Mouse (Mus musculus) lung, adult 2 months (tissue): ENCODE results near the gene Dync1h1.

Source experiments
- CTCF ChIP-seq: fragments of 200-500 bp; IDR thresholded peaks from 2 replicates; pipeline ENCODE4 v1.5.1; 2011; ENCODE audit warnings: mild to moderate bottlenecking, low read length, control low read depth; ENCODE audit not compliant: insufficient read depth
- POLR2A ChIP-seq: fragments of 200-500 bp; IDR thresholded peaks from 2 replicates; pipeline ENCODE4 v1.6.1; 2011; ENCODE audit warnings: low read depth, mild to moderate bottlenecking, control low read depth, low read length, borderline replicate concordance; ENCODE audit errors: extremely low read depth

DNA sequence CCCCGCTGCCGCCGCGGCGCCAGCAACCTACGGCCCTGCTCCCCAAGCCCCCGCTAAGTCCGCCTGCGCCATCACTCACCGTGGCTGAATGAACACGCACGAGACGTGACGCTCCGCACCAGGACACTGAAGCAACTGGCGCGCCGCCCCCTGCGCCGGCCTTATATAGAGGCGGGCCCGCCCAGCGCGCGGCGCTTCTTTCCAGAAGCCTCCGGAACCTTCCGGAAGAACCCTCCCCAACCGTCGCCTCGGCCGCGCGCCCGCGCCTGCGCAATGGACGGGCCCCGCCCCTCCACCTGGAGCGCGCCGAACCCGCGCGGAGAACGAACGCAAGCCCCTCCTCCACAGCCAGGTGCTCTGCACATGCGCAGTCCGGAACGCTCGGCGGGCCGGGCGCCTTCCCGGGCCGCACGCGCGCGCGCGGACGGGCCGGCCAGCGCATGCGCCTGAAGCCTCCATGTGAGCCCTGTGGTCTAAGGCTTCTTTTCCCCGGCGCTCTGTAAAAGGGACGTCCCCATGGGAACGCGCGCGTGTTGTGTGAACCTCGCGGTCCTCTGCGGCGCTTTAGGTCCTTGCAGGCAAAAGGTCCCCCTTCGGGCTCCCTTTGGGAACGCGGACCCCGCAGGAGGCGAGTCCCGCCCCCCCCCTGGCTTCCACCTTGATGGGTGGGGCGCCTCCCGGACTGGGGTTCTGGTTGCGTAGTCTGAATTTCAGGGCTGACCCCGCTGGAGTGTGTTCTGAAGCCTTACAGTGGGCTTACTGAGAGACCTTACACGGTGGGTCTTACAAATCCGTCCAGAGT is 95.1 kb downstream of the Dync1h1 start:
- TF ChIP-seq POLR2A: peak; percentile 99
- TF ChIP-seq CTCF: no peak
